Mouse (Mus musculus): ENCODE data around the gene Slc26a1.

GRCm38 (mm10) chr5:108662772-108663171 lies 12.6 kb downstream of the Slc26a1 start:
- TF ChIP-seq POLR2A (IDR thresholded peaks at IDR 0.05; ENCODE audit: control insufficient read depth, extremely low read depth, insufficient read depth, low read length, poor library complexity) (no peak), CTCF (IDR thresholded peaks at IDR 0.05; ENCODE audit: borderline replicate concordance, control insufficient read depth, extremely low read depth, insufficient read depth, low read length, poor library complexity) (no peak)
